Comparison of ENCODE assay signal across 24 mouse cellular contexts in the genomic region with DNA sequence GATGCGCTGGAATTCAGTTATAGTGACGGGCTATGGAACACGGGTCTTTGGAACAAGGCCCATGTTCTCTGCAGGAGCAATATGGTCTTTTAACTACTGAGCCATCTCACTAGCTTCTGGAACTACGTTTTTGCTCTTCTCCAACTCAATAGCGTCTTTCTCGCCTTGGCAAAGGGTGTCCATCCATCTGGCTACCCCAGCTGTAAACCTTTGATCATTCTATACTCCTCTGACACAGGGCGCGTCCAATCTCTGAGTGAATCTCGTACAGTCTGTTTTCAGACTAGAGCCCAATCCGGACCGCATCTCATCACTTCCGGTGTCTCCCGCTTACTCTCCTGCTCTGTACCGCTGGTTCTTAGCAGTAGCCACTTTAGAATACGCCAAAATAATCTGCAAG.
A peak's percentile ranks its signal among the peaks of the same experiment; 100 is the strongest.
DNase-seq lines count a peak whose midpoint lies in the region; ATAC-seq and TF ChIP-seq lines count a peak whose summit lies in the region.
"Had no signal": no experiment of that assay in that cellular context is flagged by ENCODE, and none has a peak within 500 bp of the region (broad histone marks: within the 10 kb centered on the region; RNA-seq: fewer than 3 reads in every experiment).

No protein-coding gene starts in this region.

- no peak for TF ChIP-seq CTCF in E14TG2a.4 (conservative IDR thresholded peaks at IDR 0.05; ENCODE audit: low read length)

- H3K4me3 ChIP-seq in E14TG2a.4 (replicated peaks; ENCODE audit: low read length), result 0 out of 2 replicates have a peak overlapping the region, but pooled peaks have one; percentile 32
- H3K4me3 ChIP-seq: embryonic facial prominence, embryonic 13.5 days; erythroblast, embryonic 14.5 days; forebrain, embryonic 12.5 days; heart, embryonic 15.5 days; liver, embryonic 13.5 days; midbrain, embryonic 15.5 days; neural tube, embryonic 12.5 days; stomach, embryonic 15.5 days had no signal

- H3K4me1 ChIP-seq in E14TG2a.4 (replicated peaks; ENCODE audit: low read depth, low read length), result 0 out of 2 replicates have a peak, but pooled peaks cover 5% of the 10 kb centered on the region
- H3K4me1 ChIP-seq: embryonic facial prominence, embryonic 13.5 days; forebrain, embryonic 12.5 days; heart, embryonic 15.5 days; liver, embryonic 13.5 days; midbrain, embryonic 15.5 days; neural tube, embryonic 12.5 days; stomach, embryonic 15.5 days had no signal

- 0 out of 2 replicates have a peak, but pooled peaks cover 5% of the 10 kb centered on the region for H3K27me3 ChIP-seq in E14TG2a.4 (ENCODE audit: insufficient read depth, low read length)
- H3K27me3 ChIP-seq: embryonic facial prominence, embryonic 13.5 days; heart, embryonic 15.5 days; liver, embryonic 13.5 days; midbrain, embryonic 15.5 days; neural tube, embryonic 12.5 days; stomach, embryonic 15.5 days had no signal

- H3K9me3 ChIP-seq in E14TG2a.4 (ENCODE audit: low read length), result no peaks in the 10 kb centered on the region
- H3K9me3 ChIP-seq: embryonic facial prominence, embryonic 13.5 days; forebrain, embryonic 12.5 days; heart, embryonic 15.5 days; liver, embryonic 13.5 days; midbrain, embryonic 15.5 days; neural tube, embryonic 12.5 days; stomach, embryonic 15.5 days had no signal

- DNase-seq in cerebellum, postnatal 25 days, result peak; percentile 4 to 15
- DNase-seq in cerebellum, adult 11-12 months, result no peak
- peak; percentile 12 to 32 for DNase-seq in left cerebral cortex, adult 18-20 months (ENCODE audit: low spot score in 2 of 2)
- DNase-seq in left cerebral cortex, adult 11 months (ENCODE audit: low spot score), result no peak
- peak; percentile 16 for DNase-seq in R1 (ENCODE audit: low read depth, low spot score)
- DNase-seq: adrenal gland, postnatal 10 days; embryo, embryonic 11 days; heart, postnatal 4 days; kidney, adult 2 months; liver, embryonic 13.5 days; lung, adult 2 months; retina, postnatal 1 day; right cerebral cortex, postnatal 4 days; thymus, adult 2 months; thymus, postnatal 4 days had no signal

- no peaks in the 10 kb centered on the region for H3K36me3 ChIP-seq in E14TG2a.4 (ENCODE audit: insufficient read depth, low read length)
- H3K36me3 ChIP-seq: embryonic facial prominence, embryonic 13.5 days; forebrain, embryonic 12.5 days; heart, embryonic 15.5 days; liver, embryonic 13.5 days; midbrain, embryonic 15.5 days; neural tube, embryonic 12.5 days; stomach, embryonic 15.5 days had no signal

- no peak for ATAC-seq in inflammation-experienced regulatory T-cells, adult 6 months
- ATAC-seq: midbrain, embryonic 15.5 days had no signal

Comparison
In these comparisons a context has a peak if more than half of its experiments do, and no peak if none do; other contexts are left out.
1. DNase-seq: peak in cerebellum, postnatal 25 days (2 of 2), left cerebral cortex, adult 18-20 months (2 of 2) and R1 (single experiment); none in cerebellum, adult 11-12 months (single experiment) and left cerebral cortex, adult 11 months (single experiment).